ENCODE assay signal across 8 mouse cellular contexts in the genomic region with DNA sequence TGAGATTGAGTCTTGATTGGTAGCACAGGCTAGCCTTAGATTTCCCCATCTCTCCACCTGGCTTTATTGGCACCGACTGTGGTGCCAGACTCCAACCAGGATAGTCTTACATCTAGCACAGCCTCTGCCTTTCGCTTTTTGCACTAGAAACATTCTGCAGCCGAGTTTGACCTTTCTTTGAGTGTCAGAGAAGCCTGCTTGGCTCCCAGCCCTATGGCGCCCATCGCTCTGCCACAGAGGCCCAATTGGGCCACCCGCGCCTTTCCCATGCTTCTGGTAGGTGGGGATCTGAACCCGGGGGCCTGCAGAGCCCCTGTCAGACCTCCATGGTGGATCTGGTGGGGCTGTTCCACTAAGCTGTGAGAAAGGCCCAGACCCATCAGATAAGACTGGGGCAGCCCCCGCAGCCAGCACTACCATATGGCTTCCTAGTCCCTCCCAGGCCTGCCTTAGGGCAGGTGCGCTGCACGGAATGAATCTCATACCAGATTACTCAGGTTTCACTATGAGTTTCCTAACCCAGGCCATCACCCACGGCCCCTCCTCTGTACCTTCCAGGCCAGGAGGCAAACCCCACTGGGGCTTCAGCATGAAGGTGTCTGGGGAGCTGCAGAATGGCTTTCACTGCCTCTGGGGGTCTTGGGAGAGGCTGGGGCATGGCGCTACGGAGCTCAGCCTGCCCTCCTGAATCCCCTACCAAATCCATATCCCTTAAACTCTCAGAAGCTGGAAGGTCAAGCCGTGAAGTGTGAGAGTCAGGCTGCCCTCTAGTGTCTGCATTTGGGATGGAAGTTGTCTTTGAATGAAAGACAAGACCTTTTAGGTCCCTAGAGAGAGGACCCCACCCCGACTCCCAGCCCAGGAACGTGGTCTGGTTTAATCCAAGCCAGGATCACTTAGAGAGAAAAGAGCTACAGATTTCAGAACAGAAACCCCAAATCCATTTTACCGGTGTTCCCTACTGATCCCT. TPM values are rescaled to one million over a fixed set of nuclear protein-coding genes. Genes with fewer than 3 reads are reported as not detected.
DNase-seq lines count a peak whose midpoint lies in the region; TF ChIP-seq lines count a peak whose summit lies in the region.

No protein-coding gene starts in this region.

- no peaks in the 10 kb centered on the region for H3K27me3 ChIP-seq in small intestine, adult 2 months (ENCODE audit: control insufficient read depth, insufficient read depth, low read length)

- DNase-seq in cerebellum, postnatal 10 days = peak; percentile 72 to 80
- DNase-seq in cerebellum, adult 11 months = no peak
- no peak for DNase-seq in lung, adult 2 months
- no peak for DNase-seq in lung, postnatal 25 days (ENCODE audit: low spot score)
- DNase-seq in brain, embryonic 14.5 days (ENCODE audit: low read depth) = peak; percentile 58
- peak; percentile 48 to 79 for DNase-seq in kidney, postnatal 36 days
- DNase-seq in spleen, postnatal 10 days (ENCODE audit: low spot score in 2 of 2) = no peak

- H3K27ac ChIP-seq in small intestine, adult 2 months (ENCODE audit: insufficient read depth, low read depth, low read length) = no peak overlapping the region

- WGBS in lung, adult 2 months = 46% methylated on average over 18 of the region's 18 CpGs
- WGBS in small intestine, adult 2 months = 48% methylated on average over 18 of the region's 18 CpGs

- H3K4me1 ChIP-seq in lung, adult 2 months (ENCODE audit: control insufficient read depth, insufficient read depth, low read length) = no peaks in the 10 kb centered on the region
- H3K4me1 ChIP-seq in small intestine, adult 2 months (ENCODE audit: control insufficient read depth, insufficient read depth, insufficient read length, low read length) = peaks cover 2% of the 10 kb centered on the region; the same call in 1 of the 2 replicates

- H3K36me3 ChIP-seq in small intestine, adult 2 months (ENCODE audit: control insufficient read depth, insufficient read depth, low read length) = no peaks in the 10 kb centered on the region

- no peak for TF ChIP-seq POLR2A in lung, adult 2 months (IDR thresholded peaks at IDR 0.05; ENCODE audit: borderline replicate concordance, extremely low read depth, low read depth, low read length)
- TF ChIP-seq POLR2A in brain, embryonic 14.5 days (IDR thresholded peaks at IDR 0.05; ENCODE audit: borderline replicate concordance, extremely low read depth, insufficient read depth, insufficient read length, poor library complexity, severe bottlenecking) = no peak
- no peak for TF ChIP-seq POLR2A in small intestine, adult 2 months (IDR thresholded peaks at IDR 0.05; ENCODE audit: low read depth, low read length)

- peak; percentile 39 for TF ChIP-seq CTCF in lung, adult 2 months (IDR thresholded peaks at IDR 0.05; ENCODE audit: insufficient read depth, low read length)
- TF ChIP-seq CTCF in brain, embryonic 14.5 days (IDR thresholded peaks at IDR 0.05; ENCODE audit: borderline replicate concordance, extremely low read depth, insufficient read depth, insufficient read length) = peak; percentile 66; the same call in 1 of the 2 replicates
- peak; percentile 48; the same call in 1 of the 2 replicates for TF ChIP-seq CTCF in small intestine, adult 2 months (IDR thresholded peaks at IDR 0.05; ENCODE audit: extremely low read depth, insufficient read length, insufficient replicate concordance, low read depth, low read length)

- H3K4me3 ChIP-seq in lung, adult 2 months (replicated peaks; ENCODE audit: extremely low read depth, low read depth, low read length) = no peak overlapping the region
- H3K4me3 ChIP-seq in small intestine, adult 2 months (ENCODE audit: low read depth, low read length) = no peak overlapping the region

RNA-seq across cellular contexts. Expression of a gene that starts 9.5 kb away (rescaled TPM):
- polyA plus RNA-seq in lung, adult 2 months (2012; rRNA removed) = 81.4 and 82.4 TPM in 2 replicates
- 8.5 and 10.1 TPM in 2 replicates for polyA plus RNA-seq in brain, embryonic 14.5 days (2012; rRNA removed)
- polyA plus RNA-seq in small intestine, adult 2 months (2012; rRNA removed) = 0.11 and 0.95 TPM in 2 replicates

RNA-seq across cellular contexts. Expression of a gene that starts 38.6 kb away (rescaled TPM):
- 10.1 and 12.3 TPM in 2 replicates for polyA plus RNA-seq in lung, adult 2 months (2012; rRNA removed)
- 94.2 and 106 TPM in 2 replicates for polyA plus RNA-seq in brain, embryonic 14.5 days (2012; rRNA removed)
- 4.2 and 5.0 TPM in 2 replicates for polyA plus RNA-seq in small intestine, adult 2 months (2012; rRNA removed)

RNA-seq across cellular contexts. Expression of a gene that starts 57.6 kb away (rescaled TPM):
- polyA plus RNA-seq in lung, adult 2 months (2012; rRNA removed) = 148 and 282 TPM in 2 replicates
- polyA plus RNA-seq in brain, embryonic 14.5 days (2012; rRNA removed) = 2.9 and 3.1 TPM in 2 replicates
- 39.2 and 105 TPM in 2 replicates for polyA plus RNA-seq in small intestine, adult 2 months (2012; rRNA removed)

Comparison
In these comparisons a context has a peak if more than half of its experiments do, and no peak if none do; other contexts are left out.
1. DNase-seq: peak in cerebellum, postnatal 10 days (2 of 2), brain, embryonic 14.5 days (single experiment) and kidney, postnatal 36 days (2 of 2); none in cerebellum, adult 11 months (single experiment), lung, adult 2 months (single experiment), lung, postnatal 25 days (single experiment) and spleen, postnatal 10 days (0 of 2).
2. Peak in every context shown above with its lines, with median percentiles within 50 percentile points of each other: CTCF ChIP-seq.